Mouse (Mus musculus) effector memory CD4-positive, alpha-beta T cell, adult 7 months (primary cell): Measurements from ENCODE around the gene Lctl. TPM values are rescaled to one million over a fixed set of nuclear protein-coding genes. Genes with fewer than 3 reads are reported as not detected.

Source experiments
- polyA plus RNA-seq: library from polyadenylated mRNA; unstranded; fragments of 100-300 nt; shearing (Covaris generic); gene quantifications from one replicate; pipeline ENCODE4 v1.2.1, GENCODE M21; 2017

The Lctl gene
- polyA plus RNA-seq: 2.8 TPM

DNA sequence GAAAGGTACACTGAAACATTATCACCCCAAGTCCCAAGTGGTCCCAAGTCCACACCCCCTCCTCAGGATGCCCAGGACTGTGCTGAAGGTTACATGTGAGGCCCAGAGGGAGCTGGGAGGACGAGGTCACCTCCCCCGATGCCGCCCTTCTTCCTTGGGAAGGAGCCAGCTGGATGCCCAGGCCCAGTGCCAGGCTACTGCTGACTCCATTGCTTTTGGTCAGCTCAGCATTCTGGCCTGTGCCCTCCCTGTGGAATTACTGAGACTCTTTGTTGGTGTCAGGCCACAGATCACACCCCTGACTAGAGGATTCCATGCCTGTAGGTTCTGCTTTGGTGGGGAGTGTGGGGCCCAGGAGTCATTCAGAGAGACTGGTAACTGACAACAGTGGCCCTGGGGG, at the start of gene Lctl:
TSS of gene Lctl (plus strand) at position 272 of the 400 bp plus-strand sequence.

GRCm38 (mm10) chr9:64172816-64173665, 56.1 kb downstream of the Lctl start, which contains the start of the genes Zwilch and Rpl4:
Gene Zwilch, minus strand, starts transcription at chr9:64173104.
Gene Rpl4, plus strand, starts transcription at chr9:64173375.

GRCm38 (mm10) chr9:64178974-64179646, 62.2 kb downstream of the Lctl start, which contains the start of gene Snapc5:
Gene Snapc5, plus strand, starts transcription at chr9:64179274.

Other genes starting within 250 kb of the Lctl start
- not detected for gene Smad6, start 95.1 kb upstream of the Lctl start, polyA plus RNA-seq
- gene Zwilch, start 56.0 kb downstream of the Lctl start, polyA plus RNA-seq: 2.4 TPM
- gene Rpl4, start 56.2 kb downstream of the Lctl start, polyA plus RNA-seq: 1,626 TPM
- 30.1 TPM for gene Snapc5, start 62.1 kb downstream of the Lctl start, polyA plus RNA-seq
- 11.6 TPM for gene Uchl4, start 118.1 kb downstream of the Lctl start, polyA plus RNA-seq
- 84.9 TPM for gene Map2k1, start 136.5 kb downstream of the Lctl start, polyA plus RNA-seq
- 20.1 TPM for gene Tipin, start 164.4 kb downstream of the Lctl start, polyA plus RNA-seq
- gene Dis3l, start 224.1 kb downstream of the Lctl start, polyA plus RNA-seq: 15.7 TPM